Mouse (Mus musculus): ENCODE results near the gene Gm17657. TPM values are rescaled to one million over a fixed set of nuclear protein-coding genes. Genes with fewer than 3 reads are reported as not detected.
A peak's percentile ranks its signal among the peaks of the same experiment; 100 is the strongest.

Gm17657 gene
- polyA plus RNA-seq (2016; fragmentation: Nextera tagmentation; extraction: Ambion mirVana), result not detected in 2 replicates

DNA sequence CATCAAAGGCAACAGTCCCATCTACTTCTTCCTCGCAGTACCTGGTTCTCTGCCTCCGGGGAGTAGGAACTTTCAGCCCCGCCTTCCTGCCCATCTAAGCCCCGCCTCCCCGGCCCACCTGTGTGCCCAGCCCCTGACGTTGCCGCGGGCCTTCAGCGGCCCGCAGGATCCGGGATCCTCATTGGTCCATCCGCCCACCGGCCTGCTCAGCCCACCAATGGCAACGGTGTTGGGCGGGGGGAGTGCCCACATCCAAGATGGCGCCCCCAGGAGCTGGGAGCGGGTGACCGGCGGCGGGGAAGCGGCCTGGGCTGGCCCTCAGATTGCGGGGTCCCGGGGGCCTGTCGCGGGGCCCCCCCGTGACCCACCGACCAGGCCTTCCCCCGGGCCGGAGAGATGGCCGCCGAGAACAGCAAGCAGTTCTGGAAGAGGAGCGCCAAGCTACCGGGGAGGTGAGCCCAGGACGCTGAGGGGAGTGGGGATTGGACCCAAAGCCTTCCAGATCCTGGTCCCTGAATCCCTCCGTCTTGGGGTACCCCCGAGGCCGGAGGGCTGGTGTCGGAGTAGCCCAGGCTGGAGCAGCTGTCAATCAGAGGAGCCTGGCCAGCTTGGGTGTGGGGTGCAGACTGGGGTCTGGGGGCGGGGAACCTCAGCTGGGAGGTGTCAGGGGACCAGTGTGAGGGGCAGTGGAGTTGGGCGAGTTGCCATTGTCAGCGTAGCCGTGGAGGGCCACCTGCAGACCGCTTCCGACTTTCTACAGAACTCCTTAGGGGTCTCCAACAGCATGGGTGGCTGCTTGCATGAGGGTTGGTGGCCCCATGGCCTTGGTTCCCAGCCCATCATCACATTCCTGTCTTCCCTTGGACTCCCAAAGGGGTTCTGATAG, at the start of gene Gm17657, which contains the start of gene Tbc1d22b:
Gm17657 (minus strand) TSS at position 96 of the 886 bp plus-strand sequence.
Tbc1d22b (plus strand) TSS at position 243 of the 886 bp plus-strand sequence.
- WGBS, result 1% methylated on average over 44 of the region's 44 CpGs
- ATAC-seq (ENCODE audit: insufficient number of reproducible peaks, insufficient read depth, low FRiP score, low TSS enrichment), result peak; percentile 93
- Histone ChIP-seq H3K27me3 (no peaks in the 10 kb centered on the region), H3K4me3 (peak within 1 kb of the TSS; percentile 83), H3K9ac (peak within 1 kb of the TSS; percentile 87), H3K36me3 (no peaks in the 10 kb centered on the region), H3K4me1 (peaks cover 13% of the 10 kb centered on the region), H3K9me3 (no peaks in the 10 kb centered on the region), H3K27ac (peak within 1 kb of the TSS; percentile 12; the same call in 1 of the 2 replicates), H3K4me2 (replicated peaks) (peak within 1 kb of the TSS; percentile 96)

DNA sequence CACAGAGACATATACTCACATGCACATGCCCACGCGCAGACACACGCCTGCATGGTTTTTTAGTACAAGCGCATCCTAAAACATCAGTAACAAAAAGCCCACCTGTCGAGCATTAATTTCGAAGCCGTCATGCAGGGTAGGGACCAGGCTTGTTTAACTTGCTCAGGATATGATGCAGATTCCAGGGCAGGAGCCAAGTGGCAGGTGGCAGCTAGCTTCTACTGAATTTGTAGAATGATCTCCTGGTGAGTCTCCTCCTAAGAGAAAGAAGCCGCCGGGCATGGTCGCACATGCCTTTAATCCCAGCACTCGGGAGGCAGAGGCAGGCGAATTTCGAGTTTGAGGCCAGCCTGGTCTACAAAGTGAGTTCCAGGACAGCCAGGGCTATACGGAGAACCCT, 49.6 kb upstream of the Gm17657 start:
- Histone ChIP-seq H3K27me3 (no peaks in the 10 kb centered on the region), H3K27ac (no peak overlapping the region), H3K36me3 (peaks cover 64% of the 10 kb centered on the region), H3K4me1 (no peaks in the 10 kb centered on the region), H3K4me2 (replicated peaks) (no peak overlapping the region), H3K4me3 (no peak overlapping the region), H3K9ac (no peak overlapping the region), H3K9me3 (no peaks in the 10 kb centered on the region; the same call in 1 of the 2 replicates)
- no peak for ATAC-seq (ENCODE audit: insufficient number of reproducible peaks, insufficient read depth, low FRiP score, low TSS enrichment)
- WGBS, result 93% methylated on average over 14 of the region's 14 CpGs

DNA sequence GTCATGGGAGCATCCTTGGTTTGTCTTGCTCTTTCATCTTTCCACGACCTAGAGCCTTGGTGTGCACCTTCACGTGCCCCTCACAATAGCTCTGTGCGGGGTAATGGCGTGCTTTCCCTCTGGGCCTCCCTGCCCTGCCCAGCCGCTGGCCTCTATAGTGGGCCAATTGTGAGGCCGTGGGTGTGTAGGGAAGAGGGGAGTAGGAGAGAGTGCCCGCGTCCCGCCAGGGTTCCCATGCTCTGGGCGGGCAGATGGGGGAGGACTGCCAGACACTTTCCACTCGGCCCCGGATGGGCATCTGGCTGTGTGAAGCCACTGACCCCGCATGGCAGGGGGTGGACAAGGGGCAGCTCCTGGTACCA, 47.3 kb upstream of the Gm17657 start:
- H3K4me3 ChIP-seq, result no peak overlapping the region
- peaks cover 59% of the 10 kb centered on the region for H3K36me3 ChIP-seq
- H3K9me3 ChIP-seq, result no peaks in the 10 kb centered on the region
- ATAC-seq (ENCODE audit: insufficient number of reproducible peaks, insufficient read depth, low FRiP score, low TSS enrichment), result no peak
- H3K4me1 ChIP-seq, result no peaks in the 10 kb centered on the region
- no peak overlapping the region for H3K9ac ChIP-seq
- H3K4me2 ChIP-seq (replicated peaks), result no peak overlapping the region
- 91% methylated on average over 13 of the region's 13 CpGs for WGBS
- H3K27me3 ChIP-seq, result no peaks in the 10 kb centered on the region
- H3K27ac ChIP-seq, result no peak overlapping the region

DNA sequence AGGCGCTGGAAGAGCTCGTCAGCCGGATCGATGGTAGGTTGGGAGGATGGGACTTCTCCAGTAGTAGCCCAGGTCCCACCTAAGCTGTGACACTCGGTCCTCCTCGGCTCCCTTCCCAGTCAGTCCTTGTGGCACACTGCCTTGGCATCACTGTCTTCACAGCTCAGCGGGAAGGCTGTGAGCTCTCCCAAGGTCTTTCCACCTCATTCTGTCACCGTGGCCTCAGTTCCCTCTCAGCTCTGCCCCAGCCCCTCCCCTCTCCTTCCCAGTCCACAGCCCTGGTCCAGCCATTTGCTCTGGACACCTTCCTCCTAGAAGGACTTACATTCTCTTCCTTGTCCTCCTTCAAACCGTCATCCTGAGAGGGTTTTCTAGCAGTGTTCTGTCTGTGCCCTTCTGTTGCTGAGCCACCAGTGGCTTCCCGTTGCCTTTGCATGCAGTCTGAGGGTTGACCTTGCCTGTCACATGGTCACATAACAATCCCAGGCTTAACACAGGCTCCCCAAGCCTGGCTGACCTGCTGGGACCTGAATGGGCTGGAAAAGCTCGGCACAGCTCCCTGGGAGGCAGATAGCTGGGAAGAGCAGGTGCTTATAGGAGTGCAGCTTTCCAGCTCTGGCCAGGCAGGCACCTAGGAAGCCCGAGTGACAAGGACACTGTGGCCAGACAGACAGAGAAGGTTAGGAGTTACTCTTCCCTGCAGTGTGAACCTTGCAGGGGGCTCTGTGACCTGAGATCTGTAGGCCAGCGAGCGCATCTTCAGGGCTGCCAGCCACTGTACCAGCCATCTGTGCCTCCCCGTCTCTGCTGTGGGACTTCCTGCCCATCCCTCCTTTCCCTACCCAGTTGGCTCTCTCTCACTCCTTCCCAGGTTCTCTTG, 46.7 kb upstream of the Gm17657 start:
- ATAC-seq (ENCODE audit: insufficient number of reproducible peaks, insufficient read depth, low FRiP score, low TSS enrichment), result no peak
- Histone ChIP-seq H3K27ac (no peak overlapping the region), H3K9ac (no peak overlapping the region), H3K4me3 (no peak overlapping the region), H3K27me3 (no peaks in the 10 kb centered on the region), H3K9me3 (no peaks in the 10 kb centered on the region), H3K4me1 (no peaks in the 10 kb centered on the region), H3K36me3 (peaks cover 59% of the 10 kb centered on the region), H3K4me2 (replicated peaks) (no peak overlapping the region)
- whole genome bisulfite sequencing, result 86% methylated on average over 15 of the region's 15 CpGs

DNA sequence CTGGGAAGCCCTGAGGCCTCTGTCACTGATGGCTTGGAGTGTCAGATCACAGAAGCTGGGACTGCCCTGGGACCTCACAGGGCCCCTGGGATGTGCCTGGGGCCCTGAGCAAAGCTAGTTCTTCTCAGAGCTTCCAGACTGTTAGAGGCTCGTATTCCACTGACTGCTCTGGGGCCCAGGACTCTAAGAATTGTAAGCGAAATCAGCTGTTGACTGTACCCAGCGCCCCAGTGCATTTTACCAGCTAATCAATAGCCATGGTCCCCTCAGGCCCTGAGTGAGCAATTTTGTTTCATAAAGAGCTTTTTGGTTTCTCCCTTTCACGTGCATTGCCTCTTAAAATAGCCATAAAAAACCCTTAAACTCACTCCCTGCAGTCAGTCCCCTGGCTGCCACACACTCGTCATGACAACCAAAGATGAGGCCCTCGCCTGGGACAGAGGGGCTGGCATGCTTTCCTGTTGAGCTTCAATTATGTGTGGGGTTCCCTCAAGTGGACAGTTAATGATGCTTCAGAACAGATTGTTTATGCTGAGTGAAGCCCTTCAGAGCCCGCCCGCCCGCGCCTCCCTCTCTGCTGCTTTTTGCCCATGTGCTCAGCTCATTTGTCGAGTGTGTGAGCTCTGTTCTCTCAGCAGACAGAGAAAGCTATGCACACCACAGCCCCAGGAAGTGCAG, 39.9 kb upstream of the Gm17657 start:
- ATAC-seq (ENCODE audit: insufficient number of reproducible peaks, insufficient read depth, low FRiP score, low TSS enrichment), result 0 out of 2 replicates have a peak, but pooled peaks have one; percentile 35
- H3K9ac ChIP-seq, result no peak overlapping the region; the same call in 1 of the 2 replicates
- H3K27ac ChIP-seq, result peak overlapping the region; percentile 54; the same call in 1 of the 2 replicates

DNA sequence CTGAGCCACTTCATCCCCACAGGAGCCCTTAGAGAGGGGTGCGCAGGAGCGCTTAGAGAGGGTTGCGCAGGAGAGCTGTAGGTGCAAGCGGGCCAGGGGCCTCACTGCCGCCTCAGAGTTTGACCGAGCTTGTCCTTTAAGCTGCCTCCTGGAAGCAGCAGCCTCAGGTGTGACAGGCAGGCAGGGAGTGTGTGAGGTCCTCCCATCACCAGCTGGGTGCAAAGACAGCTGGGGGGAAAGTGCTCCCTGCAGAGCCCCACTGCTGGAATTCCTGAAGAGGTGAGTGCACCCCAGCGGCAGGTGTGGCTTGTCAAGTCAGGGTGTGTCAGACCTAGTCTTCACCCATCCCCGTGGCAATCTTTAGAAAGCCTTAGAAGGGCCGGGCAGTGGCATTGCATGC, 37.5 kb upstream of the Gm17657 start:
- no peak overlapping the region for H3K27ac ChIP-seq
- H3K27me3 ChIP-seq, result no peaks in the 10 kb centered on the region
- ATAC-seq (ENCODE audit: insufficient number of reproducible peaks, insufficient read depth, low FRiP score, low TSS enrichment), result no peak
- no peak overlapping the region for H3K4me3 ChIP-seq
- H3K4me1 ChIP-seq, result peaks cover 10% of the 10 kb centered on the region; the same call in 1 of the 2 replicates
- no peaks in the 10 kb centered on the region for H3K9me3 ChIP-seq
- whole genome bisulfite sequencing, result 83% methylated on average over 9 of the region's 9 CpGs
- H3K4me2 ChIP-seq (replicated peaks), result no peak overlapping the region
- H3K9ac ChIP-seq, result no peak overlapping the region
- H3K36me3 ChIP-seq, result peaks cover 30% of the 10 kb centered on the region

More for the DNA sequence above, 39.9 kb upstream of the Gm17657 start:
- Histone ChIP-seq H3K36me3 (peaks cover 21% of the 10 kb centered on the region; the same call in 1 of the 2 replicates), H3K4me1 (peaks cover 10% of the 10 kb centered on the region; the same call in 1 of the 2 replicates), H3K4me3 (no peak overlapping the region), H3K27me3 (no peaks in the 10 kb centered on the region), H3K4me2 (replicated peaks) (no peak overlapping the region), H3K9me3 (no peaks in the 10 kb centered on the region)
- WGBS, result 62% methylated on average over 11 of the region's 11 CpGs

DNA sequence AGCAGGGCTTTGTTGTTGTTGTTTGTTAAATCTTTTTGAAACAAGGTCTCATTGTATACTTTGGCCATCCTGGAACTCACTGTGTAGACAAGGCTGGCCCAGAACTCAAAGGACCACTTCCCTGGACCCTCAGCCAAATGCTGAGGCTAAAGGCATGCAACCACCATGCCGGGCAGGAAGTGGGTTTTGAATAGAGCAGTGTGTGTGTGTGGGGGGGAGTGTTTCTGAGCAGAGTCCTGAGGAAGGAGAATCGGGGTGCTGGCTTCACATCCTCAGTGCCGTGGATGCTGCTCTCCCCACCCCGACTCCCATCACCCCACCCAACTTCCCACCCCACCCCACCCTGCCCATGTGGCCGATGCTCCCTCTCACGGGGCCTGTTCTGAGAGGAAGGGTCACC, 36.0 kb upstream of the Gm17657 start:
- no peak for ATAC-seq (ENCODE audit: insufficient number of reproducible peaks, insufficient read depth, low FRiP score, low TSS enrichment)
- Histone ChIP-seq H3K9ac (no peak overlapping the region), H3K36me3 (peaks cover 40% of the 10 kb centered on the region), H3K27me3 (no peaks in the 10 kb centered on the region), H3K27ac (no peak overlapping the region), H3K4me1 (peaks cover 10% of the 10 kb centered on the region; the same call in 1 of the 2 replicates), H3K4me2 (replicated peaks) (no peak overlapping the region), H3K9me3 (no peaks in the 10 kb centered on the region), H3K4me3 (no peak overlapping the region)
- 80% methylated on average over 6 of the region's 6 CpGs for WGBS

DNA sequence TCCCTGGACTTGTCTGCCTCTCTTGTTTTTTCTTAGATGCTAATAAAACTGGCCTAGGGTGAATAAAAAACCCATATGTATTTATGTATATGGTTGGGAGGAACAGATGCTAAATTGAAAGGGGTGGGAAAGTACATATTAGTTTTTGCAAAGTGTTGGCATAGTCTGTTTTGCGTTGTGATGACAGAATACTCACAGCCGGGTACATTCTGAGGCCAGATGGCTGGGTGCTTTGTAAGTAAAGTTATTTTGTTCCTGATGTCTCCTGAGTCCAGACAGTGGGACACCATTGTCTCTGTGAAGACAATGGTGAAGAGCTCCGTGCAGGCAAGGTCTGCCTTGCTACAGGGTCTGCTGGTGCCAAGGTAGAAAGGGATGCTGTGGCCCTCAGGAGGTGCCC, 35.3 kb upstream of the Gm17657 start:
- 75% methylated on average over 3 of the region's 3 CpGs for WGBS
- Histone ChIP-seq H3K9me3 (no peaks in the 10 kb centered on the region), H3K36me3 (peaks cover 45% of the 10 kb centered on the region), H3K4me2 (replicated peaks) (no peak overlapping the region), H3K27me3 (no peaks in the 10 kb centered on the region), H3K27ac (no peak overlapping the region), H3K4me3 (no peak overlapping the region), H3K9ac (no peak overlapping the region), H3K4me1 (peaks cover 9% of the 10 kb centered on the region; the same call in 1 of the 2 replicates)
- ATAC-seq (ENCODE audit: insufficient number of reproducible peaks, insufficient read depth, low FRiP score, low TSS enrichment), result no peak

DNA sequence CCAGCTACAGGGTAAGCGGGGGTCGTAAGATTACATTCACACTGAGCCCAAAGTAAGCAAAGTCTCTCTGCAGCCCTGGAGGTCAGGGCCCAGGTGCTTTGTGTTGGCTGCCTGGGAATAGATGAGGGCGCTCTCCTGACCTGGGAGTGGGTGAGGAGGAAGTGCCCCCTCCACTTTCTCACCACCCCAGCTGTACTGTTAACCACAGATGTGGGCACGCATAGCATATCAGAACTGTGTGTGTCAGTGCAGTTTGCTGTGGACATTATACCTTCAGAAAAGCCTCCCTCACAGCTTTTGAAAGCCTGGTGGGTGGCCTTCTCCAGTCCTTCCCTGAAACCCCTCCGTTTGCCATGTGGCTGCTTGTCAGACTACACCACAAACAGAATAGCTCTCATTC, 34.9 kb upstream of the Gm17657 start:
- 69% methylated on average over 5 of the region's 5 CpGs for WGBS
- Histone ChIP-seq H3K4me2 (replicated peaks) (no peak overlapping the region), H3K9ac (no peak overlapping the region), H3K9me3 (no peaks in the 10 kb centered on the region), H3K36me3 (peaks cover 47% of the 10 kb centered on the region), H3K27ac (no peak overlapping the region), H3K4me1 (peaks cover 4% of the 10 kb centered on the region; the same call in 1 of the 2 replicates), H3K4me3 (no peak overlapping the region), H3K27me3 (no peaks in the 10 kb centered on the region)
- ATAC-seq (ENCODE audit: insufficient number of reproducible peaks, insufficient read depth, low FRiP score, low TSS enrichment), result no peak

DNA sequence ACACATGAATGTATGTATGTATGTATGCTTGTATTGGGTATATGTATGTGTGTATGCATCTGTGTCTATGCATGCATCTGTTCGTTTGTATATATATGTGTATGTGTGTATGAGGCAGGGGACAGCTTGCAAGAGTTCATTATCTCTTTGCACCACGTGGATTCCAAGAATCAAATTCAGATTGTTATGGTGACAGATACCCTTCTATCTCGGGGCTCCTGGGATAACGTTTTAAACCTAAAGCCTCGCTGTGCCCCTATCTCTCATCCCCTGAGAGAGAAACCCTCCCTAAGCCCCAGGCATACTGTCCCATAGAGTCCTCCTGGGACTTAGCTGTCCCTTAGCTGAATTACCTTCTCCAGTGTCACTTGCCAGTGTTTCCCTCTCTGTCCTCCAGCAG, 34.1 kb upstream of the Gm17657 start:
- H3K9me3 ChIP-seq, result no peaks in the 10 kb centered on the region
- WGBS, result 86% methylated on average over 5 of the region's 5 CpGs
- ATAC-seq (ENCODE audit: insufficient number of reproducible peaks, insufficient read depth, low FRiP score, low TSS enrichment), result no peak
- peaks cover 55% of the 10 kb centered on the region for H3K36me3 ChIP-seq
- H3K4me1 ChIP-seq, result no peaks in the 10 kb centered on the region
- H3K4me3 ChIP-seq, result no peak overlapping the region
- no peaks in the 10 kb centered on the region for H3K27me3 ChIP-seq
- no peak overlapping the region for H3K27ac ChIP-seq
- H3K9ac ChIP-seq, result no peak overlapping the region
- H3K4me2 ChIP-seq (replicated peaks), result no peak overlapping the region

DNA sequence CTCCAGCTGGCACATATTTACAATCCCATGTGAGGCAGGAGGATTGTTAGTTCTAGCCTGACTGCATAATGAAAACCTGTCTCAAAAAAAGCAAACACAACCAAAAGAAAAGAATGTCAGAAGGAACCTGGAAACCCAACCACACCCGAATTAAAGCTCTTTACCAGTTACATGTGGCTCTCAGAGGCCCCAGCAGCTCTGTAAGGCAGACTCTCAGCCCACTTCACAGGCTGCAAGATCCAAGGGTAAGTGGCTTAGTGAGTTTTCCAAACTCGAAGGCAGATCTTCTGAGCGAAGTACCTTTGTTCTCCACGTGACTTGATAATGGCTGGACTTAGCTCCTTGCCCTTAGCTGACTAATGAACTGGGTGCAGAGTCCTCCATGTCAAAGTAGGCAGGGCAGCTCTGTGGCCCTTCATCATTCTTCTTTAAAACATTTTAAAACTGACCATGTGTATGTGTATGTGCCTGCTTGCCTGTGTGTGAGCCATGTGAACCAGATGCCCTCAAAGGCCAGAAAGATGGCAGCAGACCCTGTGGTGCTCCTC, 30.2 kb upstream of the Gm17657 start:
- H3K27ac ChIP-seq, result no peak overlapping the region
- H3K4me3 ChIP-seq, result no peak overlapping the region
- peaks cover 75% of the 10 kb centered on the region for H3K36me3 ChIP-seq
- H3K9ac ChIP-seq, result no peak overlapping the region
- no peak for ATAC-seq (ENCODE audit: insufficient number of reproducible peaks, insufficient read depth, low FRiP score, low TSS enrichment)
- no peaks in the 10 kb centered on the region for H3K9me3 ChIP-seq
- 77% methylated on average over 4 of the region's 4 CpGs for WGBS
- no peaks in the 10 kb centered on the region for H3K4me1 ChIP-seq
- H3K27me3 ChIP-seq, result no peaks in the 10 kb centered on the region
- H3K4me2 ChIP-seq (replicated peaks), result no peak overlapping the region

Data from embryonic facial prominence, embryonic 12.5 days (tissue).